Mouse (Mus musculus) brown adipose tissue, adult 24 weeks (tissue): ENCODE results near the gene Patj. TPM values are rescaled to one million over a fixed set of nuclear protein-coding genes. Genes with fewer than 3 reads are reported as not detected.

Experiments
- H3K27ac ChIP-seq: fragments of 200-500 bp; replicated peaks from 2 replicates; pipeline ENCODE4 v1.5.1; 2012; ENCODE audit warnings: low read depth, mild to moderate bottlenecking, low read length
- H3K4me1 ChIP-seq: fragments of 200-500 bp; 2 replicates; pipeline ENCODE4 v1.6.1; 2012; ENCODE audit warnings: low read length, mixed read lengths; ENCODE audit not compliant: control insufficient read depth, insufficient read depth, insufficient read length
- H3K4me3 ChIP-seq: fragments of 200-500 bp; 2 replicates; pipeline ENCODE4 v1.5.1; 2012; ENCODE audit warnings: low read depth, mild to moderate bottlenecking, low read length, moderate library complexity; ENCODE audit not compliant: insufficient read depth
- polyA plus RNA-seq: library from polyadenylated mRNA; stranded (reverse); fragments of >200 nt; gene quantifications from 2 replicates; pipeline ENCODE4 v1.2.4, GENCODE M21; 2012; ENCODE audit not compliant: missing spikeins, insufficient read depth, insufficient read length

Gene Patj
- polyA plus RNA-seq, 1 experiment, result 1.6 TPM

- no peak overlapping the region for H3K4me3 ChIP-seq
- H3K27ac ChIP-seq, result no peak overlapping the region
- no peaks in the 10 kb centered on the region for H3K4me1 ChIP-seq
Measured at GRCm38 (mm10) chr4:98667009-98667408, 271.4 kb downstream of the Patj start.

- Histone ChIP-seq H3K4me3 (no peak overlapping the region), H3K4me1 (no peaks in the 10 kb centered on the region), H3K27ac (no peak overlapping the region)
Measured at GRCm38 (mm10) chr4:98677506-98677905, 281.9 kb downstream of the Patj start.

GRCm38 (mm10) chr4:98686678-98687267 is 291.2 kb downstream of the Patj start:
- Histone ChIP-seq H3K27ac (no peak overlapping the region), H3K4me3 (no peak overlapping the region), H3K4me1 (no peaks in the 10 kb centered on the region)

GRCm38 (mm10) chr4:98688116-98688515 is 292.5 kb downstream of the Patj start:
- H3K27ac ChIP-seq, result no peak overlapping the region
- H3K4me1 ChIP-seq, result no peaks in the 10 kb centered on the region
- no peak overlapping the region for H3K4me3 ChIP-seq

- Histone ChIP-seq H3K4me3 (no peak overlapping the region), H3K4me1 (no peaks in the 10 kb centered on the region), H3K27ac (no peak overlapping the region)
Measured at GRCm38 (mm10) chr4:98688520-98688919, 292.9 kb downstream of the Patj start.

- H3K4me1 ChIP-seq, result no peaks in the 10 kb centered on the region
- H3K4me3 ChIP-seq, result no peak overlapping the region
- no peak overlapping the region for H3K27ac ChIP-seq
Measured at GRCm38 (mm10) chr4:98689988-98690387, 294.4 kb downstream of the Patj start.

- Histone ChIP-seq H3K27ac (no peak overlapping the region), H3K4me1 (no peaks in the 10 kb centered on the region), H3K4me3 (no peak overlapping the region)
Measured at GRCm38 (mm10) chr4:98693465-98694185, 298.0 kb downstream of the Patj start.

GRCm38 (mm10) chr4:98697932-98698331 is 302.3 kb downstream of the Patj start:
- H3K4me3 ChIP-seq, result no peak overlapping the region
- H3K4me1 ChIP-seq, result no peaks in the 10 kb centered on the region
- H3K27ac ChIP-seq, result no peak overlapping the region

GRCm38 (mm10) chr4:98698921-98699320 is 303.3 kb downstream of the Patj start:
- H3K27ac ChIP-seq, result no peak overlapping the region
- H3K4me1 ChIP-seq, result no peaks in the 10 kb centered on the region
- no peak overlapping the region for H3K4me3 ChIP-seq

GRCm38 (mm10) chr4:98700156-98700555 is 304.6 kb downstream of the Patj start:
- Histone ChIP-seq H3K4me3 (no peak overlapping the region), H3K4me1 (no peaks in the 10 kb centered on the region), H3K27ac (no peak overlapping the region)

GRCm38 (mm10) chr4:98702201-98702894 is 306.8 kb downstream of the Patj start:
- Histone ChIP-seq H3K4me3 (no peak overlapping the region), H3K4me1 (no peaks in the 10 kb centered on the region), H3K27ac (no peak overlapping the region)

- H3K4me3 ChIP-seq, result no peak overlapping the region
- no peaks in the 10 kb centered on the region for H3K4me1 ChIP-seq
- no peak overlapping the region for H3K27ac ChIP-seq
Measured at GRCm38 (mm10) chr4:98710891-98711290, 315.3 kb downstream of the Patj start.

GRCm38 (mm10) chr4:98717735-98718546 is 322.4 kb downstream of the Patj start:
- Histone ChIP-seq H3K4me3 (no peak overlapping the region), H3K4me1 (no peaks in the 10 kb centered on the region), H3K27ac (no peak overlapping the region)

- H3K4me3 ChIP-seq, result no peak overlapping the region
- no peaks in the 10 kb centered on the region for H3K4me1 ChIP-seq
- H3K27ac ChIP-seq, result no peak overlapping the region
Measured at GRCm38 (mm10) chr4:98718547-98718917, 322.9 kb downstream of the Patj start.

- H3K4me3 ChIP-seq, result no peak overlapping the region
- peaks cover 2% of the 10 kb centered on the region; the same call in 1 of the 2 replicates for H3K4me1 ChIP-seq
- H3K27ac ChIP-seq, result no peak overlapping the region
Measured at GRCm38 (mm10) chr4:98722454-98722853, 326.9 kb downstream of the Patj start.
